Mouse (Mus musculus) CD4-positive, CD25-positive, alpha-beta regulatory T cell, adult 9 weeks (primary cell): Measurements from ENCODE around the gene Elovl5. TPM values are rescaled to one million over a fixed set of nuclear protein-coding genes. Genes with fewer than 3 reads are reported as not detected.

ENCODE experiments used
- polyA plus RNA-seq: library from polyadenylated mRNA; unstranded; fragments of 100-300 nt; shearing (Covaris generic); gene quantifications from one replicate; pipeline ENCODE4 v1.2.1, GENCODE M21; 2017

Elovl5 gene
- 201 TPM for polyA plus RNA-seq

DNA sequence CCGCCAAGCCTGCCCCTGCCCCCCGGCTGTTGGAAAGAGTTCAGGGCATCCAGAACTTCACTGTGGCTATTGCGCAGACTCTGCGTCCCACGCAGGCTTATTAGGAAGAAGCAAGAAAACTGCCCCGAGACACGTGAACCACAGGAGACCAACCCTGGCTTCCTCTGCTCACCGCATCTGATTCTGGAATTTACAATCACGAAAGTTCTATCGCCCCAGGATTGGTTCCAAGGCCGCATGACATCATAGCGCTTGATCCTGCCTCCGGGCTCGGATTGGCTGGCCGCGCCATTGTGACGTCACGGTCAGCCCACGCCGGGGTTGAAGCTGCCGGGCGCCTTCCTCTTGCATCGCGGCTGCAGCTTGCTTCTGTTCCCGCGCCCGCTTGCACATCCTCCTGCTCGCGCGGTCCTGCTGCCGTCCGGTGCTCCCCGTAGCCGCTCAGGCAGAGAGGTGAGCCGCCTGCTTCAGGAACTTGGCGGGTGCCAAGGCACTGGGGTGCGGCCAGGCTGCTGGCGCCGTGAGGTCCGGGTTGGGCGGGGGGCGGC is at the start of gene Elovl5:
Gene Elovl5, plus strand, starts transcription at position 291 of the 548 bp plus-strand sequence.

Other genes with a start within 250 kb of the Elovl5 start
- gene Gclc, start 162.8 kb upstream of the Elovl5 start, polyA plus RNA-seq, result 3.4 TPM
- not detected for gene Gcm1, start 134.6 kb downstream of the Elovl5 start, polyA plus RNA-seq
- 18.4 TPM for gene Fbxo9, start 191.7 kb downstream of the Elovl5 start, polyA plus RNA-seq
- gene Ick, start 191.8 kb downstream of the Elovl5 start, polyA plus RNA-seq, result 9.5 TPM